Mouse (Mus musculus) stomach, embryonic 14.5 days (tissue): ENCODE results near the gene Samd4. TPM values are rescaled to one million over a fixed set of nuclear protein-coding genes. Genes with fewer than 3 reads are reported as not detected.
A peak's percentile ranks its signal among the peaks of the same experiment; 100 is the strongest.

Experiments used
- ATAC-seq: fragments of 200-750 bp; cut with Nextera tagmentation; 2 replicates; pipeline ENCODE4 v1.8.0; 2017; ENCODE audit warnings: low read depth, moderate TSS enrichment; ENCODE audit not compliant: insufficient number of reproducible peaks, insufficient read depth, low FRiP score
- H3K27ac ChIP-seq: fragments of 300-500 bp; sonication (generic); 2 replicates; pipeline ENCODE4 v1.5.1; 2014; ENCODE audit warnings: mild to moderate bottlenecking, low read length, moderate library complexity, mixed read lengths
- H3K27me3 ChIP-seq: fragments of 300-500 bp; sonication (generic); 2 replicates; pipeline ENCODE4 v1.6.1; 2014; ENCODE audit warnings: low read length, control low read depth, mixed read lengths; ENCODE audit not compliant: control insufficient read depth, insufficient read depth
- H3K36me3 ChIP-seq: fragments of 300-500 bp; sonication (generic); 2 replicates; pipeline ENCODE4 v1.6.1; 2014; ENCODE audit warnings: mild to moderate bottlenecking, control low read depth, low read length, moderate library complexity, mixed read lengths; ENCODE audit not compliant: control insufficient read depth, insufficient read depth
- H3K4me1 ChIP-seq: fragments of 300-500 bp; sonication (generic); 2 replicates; pipeline ENCODE4 v1.6.1; 2014; ENCODE audit warnings: low read length, control low read depth, mixed read lengths; ENCODE audit not compliant: control insufficient read depth, insufficient read depth
- H3K4me2 ChIP-seq: fragments of 300-500 bp; sonication (generic); replicated peaks from 2 replicates; pipeline ENCODE4 v1.6.1; 2014; ENCODE audit warnings: low read depth, low read length, control low read depth
- H3K4me3 ChIP-seq: fragments of 300-500 bp; sonication (generic); 2 replicates; pipeline ENCODE4 v1.5.1; 2014; ENCODE audit warnings: low read depth, low read length, control low read depth
- H3K9ac ChIP-seq: fragments of 300-500 bp; sonication (generic); replicated peaks from 2 replicates; pipeline ENCODE4 v1.6.1; 2014; ENCODE audit warnings: low read depth, mild to moderate bottlenecking, control low read depth, low read length, moderate library complexity, mixed read lengths
- H3K9me3 ChIP-seq: fragments of 300-500 bp; sonication (generic); 2 replicates; pipeline ENCODE4 v1.6.1; 2016; ENCODE audit warnings: low read depth, low read length, control low read depth; ENCODE audit not compliant: control insufficient read depth
- WGBS: fragments of 180-500 bp; shearing (Covaris S2); extraction: QIAGEN DNeasy Blood & Tissue Kit; methylation state at CpG from one replicate; pipeline ENCODE4 v1.1.7; 2014; 5-methylcytosine and 5-hydroxymethylcytosine counted together
- polyA plus RNA-seq: library from polyadenylated mRNA; unstranded; fragments of >200 nt; fragmentation: Nextera tagmentation; extraction: Ambion mirVana; gene quantifications from 2 replicates; pipeline ENCODE4 v1.2.1, GENCODE M21; 2014

Gene Samd4
- 5.9 and 7.3 TPM in 2 replicates for polyA plus RNA-seq

GRCm38 (mm10) chr14:46882431-46883067 lies at the start of gene Samd4:
TSS of gene Samd4 (plus strand) at chr14:46882854.
- WGBS, result under 1% methylated on average over 54 of the region's 54 CpGs
- Histone ChIP-seq H3K27me3 (no peaks in the 10 kb centered on the region), H3K36me3 (no peaks in the 10 kb centered on the region), H3K9ac (peak within 1 kb of the TSS; percentile 78), H3K4me3 (peak within 1 kb of the TSS; percentile 71), H3K4me1 (peaks cover 6% of the 10 kb centered on the region; the same call in 1 of the 2 replicates), H3K9me3 (no peaks in the 10 kb centered on the region), H3K27ac (peak within 1 kb of the TSS; percentile 95), H3K4me2 (peak within 1 kb of the TSS; percentile 90)
- ATAC-seq, result peak; percentile 75

GRCm38 (mm10) chr14:46839326-46839725 lies 43.3 kb upstream of the Samd4 start:
- Histone ChIP-seq H3K27me3 (no peaks in the 10 kb centered on the region), H3K9me3 (no peaks in the 10 kb centered on the region), H3K4me2 (no peak overlapping the region), H3K4me1 (no peaks in the 10 kb centered on the region), H3K27ac (no peak overlapping the region), H3K36me3 (peaks cover 11% of the 10 kb centered on the region; the same call in 1 of the 2 replicates), H3K4me3 (no peak overlapping the region), H3K9ac (no peak overlapping the region)
- no peak for ATAC-seq
- WGBS, result 44% methylated on average over 4 of the region's 4 CpGs

- H3K9me3 ChIP-seq, result no peaks in the 10 kb centered on the region
- H3K4me2 ChIP-seq, result no peak overlapping the region
- peaks cover 17% of the 10 kb centered on the region for H3K36me3 ChIP-seq
- WGBS, result 89% methylated on average over 11 of the region's 11 CpGs
- no peaks in the 10 kb centered on the region for H3K4me1 ChIP-seq
- ATAC-seq, result no peak
- H3K9ac ChIP-seq, result no peak overlapping the region
- H3K27me3 ChIP-seq, result no peaks in the 10 kb centered on the region
- H3K4me3 ChIP-seq, result no peak overlapping the region
- H3K27ac ChIP-seq, result no peak overlapping the region
Measured at GRCm38 (mm10) chr14:46845706-46846105, 36.9 kb upstream of the Samd4 start.

- no peaks in the 10 kb centered on the region for H3K27me3 ChIP-seq
- H3K27ac ChIP-seq, result no peak overlapping the region
- H3K9me3 ChIP-seq, result no peaks in the 10 kb centered on the region
- WGBS, result 67% methylated on average over 4 of the region's 4 CpGs
- no peak overlapping the region for H3K4me2 ChIP-seq
- H3K36me3 ChIP-seq, result peaks cover 7% of the 10 kb centered on the region; the same call in 1 of the 2 replicates
- H3K4me3 ChIP-seq, result no peak overlapping the region
- no peak for ATAC-seq
- H3K9ac ChIP-seq, result no peak overlapping the region
- H3K4me1 ChIP-seq, result no peaks in the 10 kb centered on the region
Measured at GRCm38 (mm10) chr14:46848063-46848590, 34.5 kb upstream of the Samd4 start.

- no peak for ATAC-seq
- H3K27ac ChIP-seq, result no peak overlapping the region
Measured at GRCm38 (mm10) chr14:46848736-46849135, 33.9 kb upstream of the Samd4 start.

GRCm38 (mm10) chr14:46849769-46850168 lies 32.9 kb upstream of the Samd4 start:
- Histone ChIP-seq H3K9me3 (no peaks in the 10 kb centered on the region), H3K27me3 (no peaks in the 10 kb centered on the region), H3K27ac (no peak overlapping the region), H3K4me2 (no peak overlapping the region), H3K36me3 (peaks cover 7% of the 10 kb centered on the region; the same call in 1 of the 2 replicates), H3K4me1 (no peaks in the 10 kb centered on the region), H3K4me3 (no peak overlapping the region), H3K9ac (no peak overlapping the region)
- ATAC-seq, result no peak
- 95% methylated on average over 1 of the region's 1 CpGs for WGBS

More at GRCm38 (mm10) chr14:46848736-46849135, 33.9 kb upstream of the Samd4 start:
- Histone ChIP-seq H3K9ac (no peak overlapping the region), H3K9me3 (no peaks in the 10 kb centered on the region), H3K4me3 (no peak overlapping the region), H3K4me1 (no peaks in the 10 kb centered on the region), H3K27me3 (no peaks in the 10 kb centered on the region), H3K36me3 (peaks cover 7% of the 10 kb centered on the region; the same call in 1 of the 2 replicates), H3K4me2 (no peak overlapping the region)
- WGBS, result 77% methylated on average over 5 of the region's 5 CpGs

GRCm38 (mm10) chr14:46853677-46854076 lies 29.0 kb upstream of the Samd4 start:
- no peak overlapping the region for H3K4me2 ChIP-seq
- ATAC-seq, result no peak
- H3K9ac ChIP-seq, result no peak overlapping the region
- H3K9me3 ChIP-seq, result no peaks in the 10 kb centered on the region
- no peaks in the 10 kb centered on the region for H3K4me1 ChIP-seq
- no peak overlapping the region for H3K27ac ChIP-seq
- no peaks in the 10 kb centered on the region for H3K36me3 ChIP-seq
- 76% methylated on average over 11 of the region's 11 CpGs for WGBS
- H3K27me3 ChIP-seq, result no peaks in the 10 kb centered on the region
- H3K4me3 ChIP-seq, result no peak overlapping the region

GRCm38 (mm10) chr14:46862922-46863321 lies 19.7 kb upstream of the Samd4 start:
- no peak for ATAC-seq

More at GRCm38 (mm10) chr14:46862922-46863321, 19.7 kb upstream of the Samd4 start:
- no peaks in the 10 kb centered on the region for H3K4me1 ChIP-seq
- H3K9me3 ChIP-seq, result no peaks in the 10 kb centered on the region
- no peak overlapping the region for H3K4me3 ChIP-seq
- H3K36me3 ChIP-seq, result no peaks in the 10 kb centered on the region
- H3K9ac ChIP-seq, result no peak overlapping the region
- no peak overlapping the region for H3K4me2 ChIP-seq
- no peaks in the 10 kb centered on the region for H3K27me3 ChIP-seq
- H3K27ac ChIP-seq, result no peak overlapping the region
- WGBS, result 81% methylated on average over 5 of the region's 5 CpGs
